Mouse (Mus musculus) limb, embryonic 11.5 days (tissue): ENCODE results near the gene Gm11213. TPM values are rescaled to one million over a fixed set of nuclear protein-coding genes. Genes with fewer than 3 reads are reported as not detected.

ENCODE experiments used
- ATAC-seq: fragments of 200-750 bp; cut with Nextera tagmentation; 2 replicates; pipeline ENCODE4 v1.8.0; 2017; ENCODE audit warnings: low read depth; ENCODE audit not compliant: insufficient number of reproducible peaks, low FRiP score, low TSS enrichment
- DNase-seq: peaks from one replicate; pipeline ENCODE4 v3.0.0-alpha.2; 2015; ENCODE audit warnings: low spot score
- H3K27ac ChIP-seq: fragments of 300-500 bp; sonication (generic); replicated peaks from 2 replicates; pipeline ENCODE4 v1.5.1; 2014; ENCODE audit warnings: low read depth, mild to moderate bottlenecking, low read length
- H3K27me3 ChIP-seq: fragments of 300-500 bp; sonication (generic); 2 replicates; pipeline ENCODE4 v1.6.1; 2014; ENCODE audit warnings: mild to moderate bottlenecking, low read length, mixed read lengths; ENCODE audit not compliant: control insufficient read depth, insufficient read depth
- H3K36me3 ChIP-seq: fragments of 300-500 bp; sonication (generic); 2 replicates; pipeline ENCODE4 v1.6.1; 2014; ENCODE audit warnings: mild to moderate bottlenecking, low read length, moderate library complexity, mixed read lengths; ENCODE audit not compliant: control insufficient read depth, insufficient read depth
- H3K4me1 ChIP-seq: fragments of 300-500 bp; sonication (generic); 2 replicates; pipeline ENCODE4 v1.6.1; 2014; ENCODE audit warnings: low read length, mixed read lengths; ENCODE audit not compliant: control insufficient read depth, insufficient read depth
- H3K4me2 ChIP-seq: fragments of 300-500 bp; sonication (generic); 2 replicates; pipeline ENCODE4 v1.6.1; 2014; ENCODE audit warnings: low read depth, mild to moderate bottlenecking, moderate library complexity; ENCODE audit not compliant: severe bottlenecking
- H3K4me3 ChIP-seq: fragments of 300-500 bp; sonication (generic); 2 replicates; pipeline ENCODE4 v1.5.1; 2014; ENCODE audit warnings: low read depth, low read length
- H3K9ac ChIP-seq: fragments of 300-500 bp; sonication (generic); 2 replicates; pipeline ENCODE4 v1.6.1; 2014; ENCODE audit warnings: mild to moderate bottlenecking, low read length
- H3K9me3 ChIP-seq: fragments of 300-500 bp; sonication (generic); 2 replicates; pipeline ENCODE4 v1.6.1; 2016; ENCODE audit warnings: low read length; ENCODE audit not compliant: control insufficient read depth
- WGBS: fragments of 180-500 bp; shearing (Covaris S2); extraction: QIAGEN DNeasy Blood & Tissue Kit; methylation state at CpG from one replicate; pipeline ENCODE4 v1.1.7; 2014; 5-methylcytosine and 5-hydroxymethylcytosine counted together
- polyA plus RNA-seq: library from polyadenylated mRNA; unstranded; fragments of >200 nt; fragmentation: Nextera tagmentation; extraction: Ambion mirVana; gene quantifications from 2 replicates; pipeline ENCODE4 v1.2.1, GENCODE M21; 2014

The Gm11213 gene
- polyA plus RNA-seq, 1 experiment from 2014 or later = not detected

- H3K9ac ChIP-seq = no peak within 1 kb of the TSS
- WGBS = 54% methylated on average over 5 of the region's 5 CpGs
- no peak within 1 kb of the TSS for H3K4me3 ChIP-seq
- no peaks in the 10 kb centered on the region for H3K9me3 ChIP-seq
- H3K4me1 ChIP-seq = no peaks in the 10 kb centered on the region
- no peak within 1 kb of the TSS for H3K4me2 ChIP-seq
- no peak within 1 kb of the TSS for H3K27ac ChIP-seq
- ATAC-seq = no peak
- H3K27me3 ChIP-seq = no peaks in the 10 kb centered on the region
- no peaks in the 10 kb centered on the region for H3K36me3 ChIP-seq
- peak; percentile 66 for DNase-seq
Observed at GRCm38 (mm10) chr4:63622378-63622835, 17.3 kb upstream of the Gm11213 start, which contains the start of gene Tex48. Gene Tex48, minus strand, starts transcription at chr4:63622428.

GRCm38 (mm10) chr4:63621861-63622260 is 16.8 kb upstream of the Gm11213 start:
- WGBS = 80% methylated on average over 2 of the region's 2 CpGs
- Histone ChIP-seq H3K4me3 (no peak overlapping the region), H3K27ac (no peak overlapping the region), H3K36me3 (no peaks in the 10 kb centered on the region), H3K27me3 (no peaks in the 10 kb centered on the region), H3K4me1 (no peaks in the 10 kb centered on the region), H3K9me3 (no peaks in the 10 kb centered on the region), H3K4me2 (no peak overlapping the region), H3K9ac (no peak overlapping the region)
- DNase-seq = no peak
- no peak for ATAC-seq

- Histone ChIP-seq H3K9ac (no peak overlapping the region), H3K36me3 (no peaks in the 10 kb centered on the region), H3K27ac (no peak overlapping the region), H3K27me3 (no peaks in the 10 kb centered on the region), H3K4me3 (no peak overlapping the region), H3K4me2 (no peak overlapping the region), H3K4me1 (no peaks in the 10 kb centered on the region), H3K9me3 (no peaks in the 10 kb centered on the region)
- no peak for DNase-seq
- WGBS = 86% methylated on average over 7 of the region's 7 CpGs
- ATAC-seq = no peak
Observed at GRCm38 (mm10) chr4:63608391-63608790, 3.3 kb upstream of the Gm11213 start.

- Histone ChIP-seq H3K4me3 (no peak overlapping the region), H3K9ac (no peak overlapping the region), H3K27ac (no peak overlapping the region), H3K4me2 (no peak overlapping the region), H3K27me3 (no peaks in the 10 kb centered on the region), H3K9me3 (no peaks in the 10 kb centered on the region), H3K36me3 (no peaks in the 10 kb centered on the region), H3K4me1 (no peaks in the 10 kb centered on the region)
- no peak for DNase-seq
- no peak for ATAC-seq
- 84% methylated on average over 1 of the region's 1 CpGs for WGBS
Observed at GRCm38 (mm10) chr4:63605968-63606367, 907 bp upstream of the Gm11213 start.

- H3K9ac ChIP-seq = no peak overlapping the region
- ATAC-seq (no peak), DNase-seq (no peak)
- H3K4me1 ChIP-seq = no peaks in the 10 kb centered on the region
- no peaks in the 10 kb centered on the region for H3K27me3 ChIP-seq
- 92% methylated on average over 3 of the region's 3 CpGs for WGBS
- no peaks in the 10 kb centered on the region for H3K36me3 ChIP-seq
- no peaks in the 10 kb centered on the region for H3K9me3 ChIP-seq
- no peak overlapping the region for H3K4me2 ChIP-seq
- H3K4me3 ChIP-seq = no peak overlapping the region
- no peak overlapping the region for H3K27ac ChIP-seq
Observed at GRCm38 (mm10) chr4:63605545-63605944, 484 bp upstream of the Gm11213 start.

- Histone ChIP-seq H3K4me1 (no peaks in the 10 kb centered on the region), H3K9me3 (no peaks in the 10 kb centered on the region), H3K27ac (no peak overlapping the region), H3K4me3 (no peak overlapping the region), H3K36me3 (no peaks in the 10 kb centered on the region), H3K9ac (no peak overlapping the region), H3K4me2 (no peak overlapping the region), H3K27me3 (no peaks in the 10 kb centered on the region)
- DNase-seq (no peak), ATAC-seq (no peak)
Observed at GRCm38 (mm10) chr4:63601263-63601662, 3.8 kb downstream of the Gm11213 start.

- no peak for DNase-seq
- Histone ChIP-seq H3K4me1 (no peaks in the 10 kb centered on the region), H3K4me2 (no peak overlapping the region), H3K27ac (no peak overlapping the region), H3K9me3 (no peaks in the 10 kb centered on the region), H3K9ac (no peak overlapping the region), H3K36me3 (no peaks in the 10 kb centered on the region), H3K27me3 (no peaks in the 10 kb centered on the region), H3K4me3 (no peak overlapping the region)
- 85% methylated on average over 6 of the region's 6 CpGs for WGBS
- no peak for ATAC-seq
Observed at GRCm38 (mm10) chr4:63600786-63601185, 4.3 kb downstream of the Gm11213 start.

GRCm38 (mm10) chr4:63596010-63596409 is 9.1 kb downstream of the Gm11213 start:
- H3K36me3 ChIP-seq = no peaks in the 10 kb centered on the region
- no peak for DNase-seq
- no peaks in the 10 kb centered on the region for H3K9me3 ChIP-seq
- no peaks in the 10 kb centered on the region for H3K27me3 ChIP-seq
- no peak overlapping the region for H3K4me3 ChIP-seq
- 97% methylated on average over 4 of the region's 4 CpGs for WGBS
- H3K27ac ChIP-seq = no peak overlapping the region
- ATAC-seq = no peak
- no peak overlapping the region for H3K4me2 ChIP-seq
- no peak overlapping the region for H3K9ac ChIP-seq
- no peaks in the 10 kb centered on the region for H3K4me1 ChIP-seq

GRCm38 (mm10) chr4:63595259-63595658 is 9.8 kb downstream of the Gm11213 start:
- Histone ChIP-seq H3K4me3 (no peak overlapping the region), H3K27me3 (no peaks in the 10 kb centered on the region), H3K36me3 (no peaks in the 10 kb centered on the region), H3K4me2 (no peak overlapping the region), H3K27ac (no peak overlapping the region), H3K4me1 (no peaks in the 10 kb centered on the region), H3K9ac (no peak overlapping the region), H3K9me3 (no peaks in the 10 kb centered on the region)
- no peak for ATAC-seq
- WGBS = 79% methylated on average over 10 of the region's 10 CpGs
- DNase-seq = no peak
